Mouse (Mus musculus) ES-E14 (cell line): ENCODE data around the gene Nr2e1. TPM values are rescaled to one million over a fixed set of nuclear protein-coding genes. Genes with fewer than 3 reads are reported as not detected.

Source experiments
- DNase-seq: peaks from one replicate; pipeline ENCODE4 v3.0.0-alpha.2; 2013; ENCODE audit warnings: low read depth, low spot score
- H3K27ac ChIP-seq: 2 replicates; pipeline ENCODE4 v1.5.1; 2012; ENCODE audit warnings: low read depth, mild to moderate bottlenecking, low read length, moderate library complexity, mixed read lengths; ENCODE audit not compliant: poor library complexity, insufficient read depth, severe bottlenecking
- H3K36me3 ChIP-seq: 2 replicates; pipeline ENCODE4 v1.6.1; 2012; ENCODE audit warnings: mild to moderate bottlenecking, low read length, moderate library complexity, mixed read lengths; ENCODE audit not compliant: control insufficient read depth, poor library complexity, insufficient read depth, severe bottlenecking
- H3K4me1 ChIP-seq, 2 experiments: fragments of 150-350 bp in 1 of 2; sonication (generic) in 1 of 2; 2 replicates each; pipeline ENCODE4 v1.6.1; 2012; ENCODE audit warnings: low read length in 2 of 2, mild to moderate bottlenecking in 1 of 2, mixed read lengths in 1 of 2; ENCODE audit not compliant: control insufficient read depth in 2 of 2, insufficient read depth in 2 of 2, poor library complexity in 1 of 2
- H3K4me3 ChIP-seq, 2 experiments: fragments of 150-350 bp in 1 of 2; sonication (generic) in 1 of 2; 2 replicates each; pipeline ENCODE4 v1.5.1; 2012; ENCODE audit warnings: low read length in 2 of 2, low read depth in 1 of 2, mild to moderate bottlenecking in 1 of 2, mixed read lengths in 1 of 2; ENCODE audit not compliant: insufficient read depth in 1 of 2, poor library complexity in 1 of 2, severe bottlenecking in 1 of 2
- H3K9ac ChIP-seq: 2 replicates; pipeline ENCODE4 v1.6.1; 2012; ENCODE audit warnings: low read depth, mild to moderate bottlenecking, low read length, mixed read lengths; ENCODE audit not compliant: poor library complexity, insufficient read depth, severe bottlenecking
- H3K9me3 ChIP-seq: fragments of 150-350 bp; sonication (generic); 2 replicates; pipeline ENCODE4 v1.6.1; 2012; ENCODE audit warnings: low read depth, mild to moderate bottlenecking, low read length; ENCODE audit not compliant: control insufficient read depth, insufficient read depth
- CHD2 ChIP-seq: IDR thresholded peaks from 2 replicates; pipeline ENCODE4 v1.6.1; 2014; ENCODE audit warnings: mild to moderate bottlenecking, low read depth, low read length, inconsistent platforms
- HCFC1 ChIP-seq: IDR thresholded peaks from 2 replicates; pipeline ENCODE4 v1.6.1; 2012; ENCODE audit warnings: low read length, inconsistent platforms, borderline replicate concordance; ENCODE audit not compliant: insufficient read depth
- MAFK ChIP-seq: IDR thresholded peaks from 2 replicates; pipeline ENCODE4 v1.6.1; 2014; ENCODE audit warnings: mild to moderate bottlenecking, low read depth, low read length, inconsistent platforms; ENCODE audit not compliant: insufficient read depth
- ZC3H11A ChIP-seq: IDR thresholded peaks from 2 replicates; pipeline ENCODE4 v1.6.1; 2012; ENCODE audit warnings: low read depth, mild to moderate bottlenecking, inconsistent platforms, low read length, borderline replicate concordance
- ZNF384 ChIP-seq: IDR thresholded peaks from 2 replicates; pipeline ENCODE4 v1.6.1; 2012; ENCODE audit warnings: low read depth, low read length, inconsistent platforms
- in situ Hi-C, 2 experiments: fragments of 600-800 bp; cut with MboI; formaldehyde crosslinking; loops; one replicate each; pipeline ENCODE4 v1.15.1; 2025; ENCODE audit warnings: low sequenced_read_pairs in 2 of 2, inconsistent platforms in 1 of 2; ENCODE audit not compliant: unreplicated experiment in 2 of 2
- total RNA-seq: library from RNA; depleted of rRNA; stranded (reverse); fragments of 300-350 nt; gene quantifications from 2 replicates; pipeline ENCODE4 v1.2.3, GENCODE M21; 2012; rRNA removed

Gene Nr2e1
- total RNA-seq, 1 experiment, result not detected

DNA sequence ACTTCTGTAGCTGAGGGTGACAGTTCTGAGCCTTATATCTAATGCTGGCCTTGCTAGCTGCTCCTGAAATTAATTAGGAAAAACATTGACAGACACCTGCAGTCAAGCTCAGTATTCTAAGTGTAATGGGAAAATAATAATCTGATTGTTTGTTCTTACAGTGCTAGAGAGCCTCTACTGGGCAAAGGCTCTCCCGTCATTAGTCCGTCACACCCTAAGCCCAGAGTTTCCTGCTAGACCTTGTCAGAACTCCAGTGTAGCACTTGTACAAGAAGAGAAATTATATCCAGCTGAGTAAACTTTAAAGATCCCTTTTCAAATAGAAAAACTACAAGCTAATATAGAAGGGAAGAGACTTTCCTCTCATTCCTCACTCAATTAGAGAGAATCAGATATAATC is 60.5 kb downstream of the Nr2e1 start:
- Histone ChIP-seq H3K9ac (no peak overlapping the region), H3K4me3 (no peak overlapping the region), H3K36me3 (peaks cover 5% of the 10 kb centered on the region), H3K9me3 (no peaks in the 10 kb centered on the region), H3K27ac (no peak overlapping the region), H3K4me1 (no peaks in the 10 kb centered on the region)
- in situ Hi-C loops, result no loop called here
- DNase-seq, result no peak
- no peak for TF ChIP-seq MAFK

DNA sequence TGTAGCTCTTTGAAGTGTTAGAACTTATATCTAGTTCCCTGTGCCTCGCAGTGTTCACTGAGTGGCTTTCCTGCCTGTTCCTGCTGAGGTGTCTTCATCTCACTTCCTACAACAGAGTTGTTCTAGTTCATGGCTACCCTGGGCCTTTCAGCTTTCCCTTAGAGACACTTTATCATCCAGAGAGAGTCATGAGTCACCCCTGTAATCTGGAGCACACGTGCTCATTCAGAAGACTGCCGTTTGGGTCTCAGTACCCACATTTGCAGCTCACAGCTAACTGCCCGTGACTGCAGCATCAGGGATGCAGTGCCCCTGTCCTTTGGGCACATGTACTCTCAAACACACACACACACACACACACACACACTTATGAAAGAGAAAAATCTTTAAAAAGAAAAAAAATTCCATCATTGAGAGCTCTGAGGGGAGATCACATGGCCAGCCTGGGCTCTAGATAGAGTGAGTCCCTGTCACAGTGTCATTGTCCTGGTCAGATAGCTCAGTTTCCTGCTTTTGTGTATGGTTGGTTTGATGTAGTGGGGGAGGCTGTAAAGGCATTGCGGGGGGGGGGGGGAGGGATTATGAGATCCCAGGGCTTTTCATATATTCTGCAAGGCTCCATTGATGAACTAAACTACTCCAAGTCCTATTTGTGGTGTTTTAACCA is 62.0 kb downstream of the Nr2e1 start:
- H3K36me3 ChIP-seq, result peaks cover 3% of the 10 kb centered on the region
- no peak overlapping the region for H3K27ac ChIP-seq
- no peaks in the 10 kb centered on the region for H3K4me1 ChIP-seq
- no peak overlapping the region for H3K9ac ChIP-seq
- TF ChIP-seq HCFC1 (no peak), ZC3H11A (no peak), ZNF384 (no peak), MAFK (no peak), CHD2 (no peak)
- H3K9me3 ChIP-seq, result no peaks in the 10 kb centered on the region
- DNase-seq, result no peak
- in situ Hi-C loops, result no loop called here
- H3K4me3 ChIP-seq, result no peak overlapping the region

DNA sequence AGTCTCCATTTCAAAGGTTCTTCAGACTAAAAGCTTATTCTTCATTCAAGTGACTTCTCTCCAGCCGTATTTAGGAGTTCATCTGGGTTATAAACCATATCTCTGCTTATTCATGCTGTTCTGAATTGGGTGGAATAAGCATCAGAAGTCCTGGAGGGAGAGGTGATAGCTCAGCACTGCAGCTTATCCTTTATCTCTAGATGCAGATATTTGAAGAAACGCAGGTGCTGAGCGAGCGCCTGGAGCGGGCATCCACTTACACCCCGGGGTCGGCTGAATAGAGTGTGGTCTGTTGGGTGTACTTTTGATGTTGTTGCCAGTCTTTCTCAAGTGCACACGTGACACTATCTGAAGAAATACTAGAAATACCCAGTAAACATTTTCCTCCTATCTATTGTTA is 65.1 kb downstream of the Nr2e1 start:
- H3K4me3 ChIP-seq, result no peak overlapping the region
- 0 out of 2 replicates have a peak, but pooled peaks cover 2% of the 10 kb centered on the region for H3K9me3 ChIP-seq
- no peaks in the 10 kb centered on the region for H3K4me1 ChIP-seq
- no peak for DNase-seq
- TF ChIP-seq ZC3H11A (no peak), HCFC1 (no peak), ZNF384 (no peak), MAFK (no peak)
- peaks cover 6% of the 10 kb centered on the region for H3K36me3 ChIP-seq
- no peak overlapping the region for H3K9ac ChIP-seq
- H3K27ac ChIP-seq, result no peak overlapping the region
- in situ Hi-C loops, result no loop called here

DNA sequence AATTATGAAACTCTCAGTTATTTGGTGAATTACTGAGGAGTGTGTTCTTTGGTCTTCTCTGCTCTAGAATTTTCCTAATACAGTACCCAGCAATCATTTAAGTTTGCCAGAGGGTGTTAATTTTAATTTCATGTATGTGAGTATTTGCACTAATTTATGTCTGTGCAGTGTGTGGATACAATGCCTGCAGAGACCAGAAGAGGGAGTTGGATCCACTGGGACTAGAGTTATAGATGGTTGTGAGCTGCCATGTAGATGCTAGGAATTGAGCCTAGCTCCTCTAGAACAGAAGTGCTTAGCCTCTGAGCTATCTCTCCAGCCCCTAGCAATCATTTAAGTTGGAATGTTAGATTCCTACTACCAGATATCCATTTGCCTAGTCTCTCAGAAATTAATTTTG is 69.3 kb downstream of the Nr2e1 start:
- in situ Hi-C loops, result no loop called here
- TF ChIP-seq CHD2 (no peak), MAFK (no peak), ZNF384 (no peak), ZC3H11A (no peak), HCFC1 (no peak)
- H3K4me3 ChIP-seq, result no peak overlapping the region

More for the DNA sequence above, 69.3 kb downstream of the Nr2e1 start:
- H3K9ac ChIP-seq, result no peak overlapping the region
- H3K4me1 ChIP-seq, result no peaks in the 10 kb centered on the region
- H3K36me3 ChIP-seq, result peaks cover 11% of the 10 kb centered on the region
- H3K9me3 ChIP-seq, result 0 out of 2 replicates have a peak, but pooled peaks cover 2% of the 10 kb centered on the region
- no peak for DNase-seq
- H3K27ac ChIP-seq, result no peak overlapping the region

Other genes starting within 250 kb of the Nr2e1 start
- gene Afg1l, start 105.1 kb downstream of the Nr2e1 start, total RNA-seq, result 7.7 and 8.6 TPM in 2 replicates
- 57.7 and 82.9 TPM in 2 replicates for gene Snx3, start 81.6 kb downstream of the Nr2e1 start, total RNA-seq
- 19.7 and 23.7 TPM in 2 replicates for gene Ostm1, start 190 bp upstream of the Nr2e1 start, total RNA-seq
- gene Sec63, start 177.9 kb upstream of the Nr2e1 start, total RNA-seq, result 44.2 and 46.7 TPM in 2 replicates